Mouse (Mus musculus) CD4-positive naive resting alpha-beta T cell, adult 57 days (primary cell): ENCODE data around the gene Gadd45a. TPM values are rescaled to one million over a fixed set of nuclear protein-coding genes. Genes with fewer than 3 reads are reported as not detected.

Source experiments
- total RNA-seq: library from RNA; stranded (reverse); gene quantifications from one replicate; pipeline ENCODE4 v1.2.4, GENCODE M21; 2023

Gene Gadd45a
- 36.6 TPM for total RNA-seq

GRCm38 (mm10) chr6:67036837-67037628, at the start of gene Gadd45a:
Gadd45a (minus strand) TSS chr6:67037457.

Other genes starting within 250 kb of the Gadd45a start
- gene Vmn1r39, start 226.8 kb downstream of the Gadd45a start, total RNA-seq: not detected
- 14.3 TPM for gene Gng12, start 141.1 kb downstream of the Gadd45a start, total RNA-seq
- gene Serbp1, start 200.7 kb upstream of the Gadd45a start, total RNA-seq: 381 TPM